Mouse (Mus musculus): Measurements from ENCODE around the gene Pkp4.

GRCm38 (mm10) chr2:59155428-59155827, 5.2 kb upstream of the Pkp4 start:
- TF ChIP-seq POLR2A (IDR thresholded peaks at IDR 0.05; ENCODE audit: low read depth, low read length) (no peak), CTCF (IDR thresholded peaks at IDR 0.05; ENCODE audit: borderline replicate concordance, insufficient read depth, low read length) (no peak)

Measured in embryonic fibroblast, embryonic 13.5 days (primary cell).